Mouse (Mus musculus) intestine, embryonic 14.5 days (tissue): ENCODE results near the gene Oaf. TPM values are rescaled to one million over a fixed set of nuclear protein-coding genes. Genes with fewer than 3 reads are reported as not detected.

ENCODE experiments used
- ATAC-seq: fragments of 200-750 bp; cut with Nextera tagmentation; replicated peaks from 2 replicates; pipeline ENCODE4 v1.8.0; 2017; ENCODE audit warnings: low read depth, moderate number of reproducible peaks, moderate TSS enrichment, moderate library complexity; ENCODE audit not compliant: low FRiP score, low TSS enrichment
- DNase-seq: peaks from one replicate; pipeline ENCODE4 v3.0.0-alpha.2; 2018; ENCODE audit warnings: low spot score
- H3K27ac ChIP-seq: fragments of 300-500 bp; sonication (generic); 2 replicates; pipeline ENCODE4 v1.5.1; 2014; ENCODE audit warnings: low read depth, mild to moderate bottlenecking, control low read depth
- H3K27me3 ChIP-seq: fragments of 300-500 bp; sonication (generic); replicated peaks from 2 replicates; pipeline ENCODE4 v1.6.1; 2014; ENCODE audit warnings: low read length, control low read depth; ENCODE audit not compliant: control insufficient read depth, insufficient read depth
- H3K36me3 ChIP-seq: fragments of 300-500 bp; sonication (generic); 2 replicates; pipeline ENCODE4 v1.6.1; 2014; ENCODE audit warnings: low read length, control low read depth; ENCODE audit not compliant: control insufficient read depth, insufficient read depth
- H3K4me1 ChIP-seq: fragments of 300-500 bp; sonication (generic); replicated peaks from 2 replicates; pipeline ENCODE4 v1.6.1; 2014; ENCODE audit warnings: low read length, control low read depth, mixed read lengths; ENCODE audit not compliant: control insufficient read depth, insufficient read depth
- H3K4me2 ChIP-seq: fragments of 300-500 bp; sonication (generic); 2 replicates; pipeline ENCODE4 v1.6.1; 2014; ENCODE audit warnings: low read length
- H3K4me3 ChIP-seq: fragments of 300-500 bp; sonication (generic); 2 replicates; pipeline ENCODE4 v1.5.1; 2014; ENCODE audit warnings: low read depth, low read length, control low read depth, mixed read lengths
- H3K9ac ChIP-seq: fragments of 300-500 bp; sonication (generic); 2 replicates; pipeline ENCODE4 v1.6.1; 2014; ENCODE audit warnings: mild to moderate bottlenecking, low read length
- H3K9me3 ChIP-seq: fragments of 300-500 bp; sonication (generic); 2 replicates; pipeline ENCODE4 v1.6.1; 2016; ENCODE audit warnings: low read length, control low read depth; ENCODE audit not compliant: control insufficient read depth
- WGBS: fragments of 180-500 bp; shearing (Covaris S2); extraction: QIAGEN DNeasy Blood & Tissue Kit; methylation state at CpG from one replicate; pipeline ENCODE4 v1.1.7; 2014; 5-methylcytosine and 5-hydroxymethylcytosine counted together
- polyA plus RNA-seq: library from polyadenylated mRNA; unstranded; fragments of >200 nt; fragmentation: Nextera tagmentation; extraction: Ambion mirVana; gene quantifications from 2 replicates; pipeline ENCODE4 v1.2.1, GENCODE M21; 2014

Oaf gene
- 108 and 118 TPM in 2 replicates for polyA plus RNA-seq

- H3K9ac ChIP-seq, result peak within 1 kb of the TSS; percentile 80
- WGBS, result under 1% methylated on average over 44 of the region's 44 CpGs
These were observed at the start of gene Oaf for GRCm38 (mm10) chr9:43239712-43240593. Oaf (minus strand) TSS chr9:43239911.

GRCm38 (mm10) chr9:43286870-43287269, 47.2 kb upstream of the Oaf start:
- H3K9me3 ChIP-seq, result no peaks in the 10 kb centered on the region
- H3K4me2 ChIP-seq, result peak overlapping the region; percentile 16; the same call in 1 of the 2 replicates
- ATAC-seq (no peak), DNase-seq (peak; percentile 94)
- no peaks in the 10 kb centered on the region for H3K36me3 ChIP-seq
- H3K4me3 ChIP-seq, result no peak overlapping the region
- H3K27ac ChIP-seq, result no peak overlapping the region
- WGBS, result 3% methylated on average over 20 of the region's 20 CpGs
- H3K9ac ChIP-seq, result no peak overlapping the region
- H3K4me1 ChIP-seq, result no peaks in the 10 kb centered on the region
- no peaks in the 10 kb centered on the region for H3K27me3 ChIP-seq

More at GRCm38 (mm10) chr9:43239712-43240593, at the start of gene Oaf:
- Histone ChIP-seq H3K4me2 (peak within 1 kb of the TSS; percentile 80), H3K4me1 (peaks cover 29% of the 10 kb centered on the region), H3K4me3 (peak within 1 kb of the TSS; percentile 95), H3K27me3 (no peaks in the 10 kb centered on the region), H3K36me3 (peaks cover 10% of the 10 kb centered on the region), H3K27ac (peak within 1 kb of the TSS; percentile 91), H3K9me3 (no peaks in the 10 kb centered on the region)
- DNase-seq (peak; percentile 92), ATAC-seq (peak; percentile 91)

- no peaks in the 10 kb centered on the region for H3K27me3 ChIP-seq
- no peaks in the 10 kb centered on the region for H3K4me1 ChIP-seq
- no peaks in the 10 kb centered on the region for H3K9me3 ChIP-seq
- DNase-seq (no peak), ATAC-seq (no peak)
- WGBS, result 87% methylated on average over 4 of the region's 4 CpGs
- H3K36me3 ChIP-seq, result no peaks in the 10 kb centered on the region
- no peak overlapping the region for H3K27ac ChIP-seq
- H3K9ac ChIP-seq, result no peak overlapping the region
- no peak overlapping the region for H3K4me2 ChIP-seq
- no peak overlapping the region for H3K4me3 ChIP-seq
These were observed 45.6 kb upstream of the Oaf start for GRCm38 (mm10) chr9:43285281-43285680.

GRCm38 (mm10) chr9:43284284-43284683, 44.6 kb upstream of the Oaf start:
- Histone ChIP-seq H3K27ac (no peak overlapping the region), H3K9me3 (no peaks in the 10 kb centered on the region), H3K4me1 (no peaks in the 10 kb centered on the region), H3K27me3 (no peaks in the 10 kb centered on the region), H3K4me2 (no peak overlapping the region), H3K4me3 (no peak overlapping the region), H3K9ac (no peak overlapping the region), H3K36me3 (no peaks in the 10 kb centered on the region)
- ATAC-seq (peak; percentile 91), DNase-seq (peak; percentile 96)
- WGBS, result 6% methylated on average over 6 of the region's 6 CpGs

GRCm38 (mm10) chr9:43273735-43274134, 34.0 kb upstream of the Oaf start:
- H3K36me3 ChIP-seq, result no peaks in the 10 kb centered on the region
- H3K27me3 ChIP-seq, result peaks cover 15% of the 10 kb centered on the region
- H3K4me3 ChIP-seq, result no peak overlapping the region
- 73% methylated on average over 9 of the region's 9 CpGs for WGBS
- no peak overlapping the region for H3K4me2 ChIP-seq
- H3K9me3 ChIP-seq, result no peaks in the 10 kb centered on the region
- no peak overlapping the region for H3K9ac ChIP-seq
- peak overlapping the region; percentile 14; the same call in 1 of the 2 replicates for H3K27ac ChIP-seq
- DNase-seq (no peak), ATAC-seq (no peak)
- 0 out of 2 replicates have a peak, but pooled peaks cover 6% of the 10 kb centered on the region for H3K4me1 ChIP-seq

- WGBS, result 69% methylated on average over 14 of the region's 14 CpGs
- no peak overlapping the region for H3K4me2 ChIP-seq
- no peaks in the 10 kb centered on the region for H3K36me3 ChIP-seq
- 0 out of 2 replicates have a peak, but pooled peaks cover 6% of the 10 kb centered on the region for H3K4me1 ChIP-seq
- no peak overlapping the region for H3K27ac ChIP-seq
- no peak overlapping the region for H3K9ac ChIP-seq
- ATAC-seq (no peak), DNase-seq (no peak)
- H3K4me3 ChIP-seq, result no peak overlapping the region
- peaks cover 15% of the 10 kb centered on the region for H3K27me3 ChIP-seq
- no peaks in the 10 kb centered on the region for H3K9me3 ChIP-seq
These were observed 32.2 kb upstream of the Oaf start for GRCm38 (mm10) chr9:43271761-43272518.

GRCm38 (mm10) chr9:43270723-43271252, 31.1 kb upstream of the Oaf start:
- Histone ChIP-seq H3K9ac (no peak overlapping the region), H3K4me3 (no peak overlapping the region), H3K27ac (no peak overlapping the region), H3K27me3 (peaks cover 15% of the 10 kb centered on the region), H3K4me2 (peak overlapping the region; percentile 34), H3K4me1 (0 out of 2 replicates have a peak, but pooled peaks cover 6% of the 10 kb centered on the region), H3K36me3 (no peaks in the 10 kb centered on the region), H3K9me3 (no peaks in the 10 kb centered on the region)
- 16% methylated on average over 17 of the region's 17 CpGs for WGBS
- ATAC-seq, result no peak
- DNase-seq, result no peak

DNA sequence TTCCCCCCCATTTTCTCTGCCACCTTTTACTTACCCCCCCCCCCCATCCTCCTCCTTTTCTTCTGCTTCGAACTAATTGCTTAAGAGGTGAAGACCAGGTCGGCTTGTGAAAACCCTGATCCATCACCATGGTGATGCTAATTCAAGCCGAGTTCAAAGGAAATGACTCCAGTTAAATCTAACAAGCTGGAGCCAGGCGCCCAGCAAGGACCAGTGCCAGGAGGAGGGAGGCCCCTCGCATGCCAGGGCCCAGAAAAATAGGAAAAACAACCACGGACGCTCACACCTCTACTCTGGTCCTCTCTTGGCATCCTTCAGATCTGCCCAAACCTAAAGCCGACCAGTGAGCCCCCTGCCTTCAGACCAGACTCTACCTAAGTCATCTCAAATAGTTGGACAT, 29.5 kb upstream of the Oaf start:
- no peaks in the 10 kb centered on the region for H3K9me3 ChIP-seq
- DNase-seq, result no peak
- H3K27ac ChIP-seq, result no peak overlapping the region
- peaks cover 15% of the 10 kb centered on the region for H3K27me3 ChIP-seq
- WGBS, result 50% methylated on average over 8 of the region's 8 CpGs
- ATAC-seq, result no peak
- no peak overlapping the region for H3K4me3 ChIP-seq
- H3K4me2 ChIP-seq, result no peak overlapping the region
- H3K4me1 ChIP-seq, result peaks cover 7% of the 10 kb centered on the region; the same call in 1 of the 2 replicates
- H3K9ac ChIP-seq, result no peak overlapping the region
- H3K36me3 ChIP-seq, result no peaks in the 10 kb centered on the region
